Mouse (Mus musculus) C2C12 (cell line): ENCODE results near the gene Slc25a39. TPM values are rescaled to one million over a fixed set of nuclear protein-coding genes. Genes with fewer than 3 reads are reported as not detected.

Source experiments
- H3K27me3 ChIP-seq: one replicate; pipeline ENCODE4 v1.6.1; 2011; ENCODE audit not compliant: control insufficient read depth, insufficient read depth, insufficient read length
- H3K36me3 ChIP-seq: one replicate; pipeline ENCODE4 v1.6.1; 2011; ENCODE audit not compliant: control insufficient read depth, insufficient read depth
- H3K4me3 ChIP-seq: one replicate; pipeline ENCODE4 v1.5.1; 2011; ENCODE audit warnings: mild to moderate bottlenecking, control low read depth; ENCODE audit not compliant: poor library complexity, insufficient read depth, severe bottlenecking
- H3K79me2 ChIP-seq: one replicate; pipeline ENCODE4 v1.6.1; 2011; ENCODE audit not compliant: control insufficient read depth, insufficient read depth
- H3K79me3 ChIP-seq: one replicate; pipeline ENCODE4 v1.6.1; 2011; ENCODE audit warnings: low read depth, control low read depth
- H3ac ChIP-seq: one replicate; pipeline ENCODE3; 2011; ENCODE audit warnings: low read depth; ENCODE audit not compliant: control insufficient read depth, insufficient read length
- CEBPB ChIP-seq: IDR thresholded peaks from one replicate; pipeline ENCODE4 v1.6.1; 2011; ENCODE audit warnings: low read depth, mild to moderate bottlenecking, control low read depth, moderate library complexity
- CTCF ChIP-seq: IDR thresholded peaks from one replicate; pipeline ENCODE4 v1.5.1; 2011; ENCODE audit not compliant: control insufficient read depth, insufficient read depth, insufficient read length
- FOSL1 ChIP-seq: IDR thresholded peaks from one replicate; pipeline ENCODE4 v1.8.0; 2011; ENCODE audit warnings: mild to moderate bottlenecking, low read length; ENCODE audit not compliant: poor library complexity, insufficient read depth, severe bottlenecking
- MAX ChIP-seq: IDR thresholded peaks from one replicate; pipeline ENCODE4 v1.6.1; 2011; ENCODE audit warnings: mild to moderate bottlenecking, control low read depth
- MYOD1 ChIP-seq: IDR thresholded peaks from one replicate; pipeline ENCODE4 v1.6.1; 2011; ENCODE audit warnings: low read depth; ENCODE audit not compliant: control insufficient read depth, insufficient read length
- MYOG ChIP-seq: IDR thresholded peaks from one replicate; pipeline ENCODE4 v1.6.1; 2011; ENCODE audit not compliant: control insufficient read depth, insufficient read length; ENCODE audit errors: extremely low read depth
- USF1 ChIP-seq: IDR thresholded peaks from one replicate; pipeline ENCODE4 v1.6.1; 2011; ENCODE audit warnings: low read depth, mild to moderate bottlenecking, control low read depth, moderate library complexity
- polyA plus RNA-seq: library from polyadenylated mRNA; unstranded; fragments of >200 nt; fragmentation: generic; extraction: Trizol; gene quantifications from one replicate; pipeline ENCODE4 v1.2.1, GENCODE M21; 2012; ENCODE audit warnings: missing spikeins

Slc25a39 gene
- polyA plus RNA-seq, 1 experiment: 174 TPM

GRCm38 (mm10) chr11:102396263-102396662 is 11.5 kb downstream of the Slc25a39 start:
- Histone ChIP-seq H3K4me3 (no peak overlapping the region), H3K27me3 (no peaks in the 10 kb centered on the region)
- TF ChIP-seq MYOD1 (no peak), MAX (no peak), USF1 (no peak), CEBPB (no peak), MYOG (no peak), CTCF (no peak), FOSL1 (no peak)

GRCm38 (mm10) chr11:102395250-102395649 is 12.5 kb downstream of the Slc25a39 start:
- TF ChIP-seq USF1 (peak; percentile 54), FOSL1 (no peak)
- Histone ChIP-seq H3K36me3 (no peaks in the 10 kb centered on the region), H3ac (no peak overlapping the region), H3K4me3 (no peak overlapping the region), H3K79me2 (no peaks in the 10 kb centered on the region), H3K27me3 (peaks cover 3% of the 10 kb centered on the region), H3K79me3 (no peaks in the 10 kb centered on the region)

More at GRCm38 (mm10) chr11:102396263-102396662, 11.5 kb downstream of the Slc25a39 start:
- Histone ChIP-seq H3K36me3 (no peaks in the 10 kb centered on the region), H3K79me2 (no peaks in the 10 kb centered on the region), H3K79me3 (no peaks in the 10 kb centered on the region), H3ac (no peak overlapping the region)

- Histone ChIP-seq H3ac (no peak overlapping the region), H3K79me2 (no peaks in the 10 kb centered on the region), H3K79me3 (no peaks in the 10 kb centered on the region), H3K4me3 (no peak overlapping the region), H3K36me3 (no peaks in the 10 kb centered on the region), H3K27me3 (peaks cover 4% of the 10 kb centered on the region)
- TF ChIP-seq MAX (no peak), MYOD1 (peak; percentile 100)
Measured at GRCm38 (mm10) chr11:102394421-102395124, 13.2 kb downstream of the Slc25a39 start.

GRCm38 (mm10) chr11:102393719-102394420 is 13.9 kb downstream of the Slc25a39 start:
- Histone ChIP-seq H3K27me3 (peaks cover 4% of the 10 kb centered on the region), H3K36me3 (no peaks in the 10 kb centered on the region), H3ac (no peak overlapping the region), H3K79me2 (no peaks in the 10 kb centered on the region), H3K4me3 (no peak overlapping the region), H3K79me3 (no peaks in the 10 kb centered on the region)
- no peak for TF ChIP-seq CTCF
- TF ChIP-seq MAX: no peak

- no peaks in the 10 kb centered on the region for H3K79me2 ChIP-seq
- no peak for TF ChIP-seq USF1
- no peak for TF ChIP-seq MYOD1
- TF ChIP-seq CEBPB: no peak
- TF ChIP-seq CTCF: no peak
- TF ChIP-seq MAX: no peak
- no peak for TF ChIP-seq MYOG
- TF ChIP-seq FOSL1: no peak
- peaks cover 4% of the 10 kb centered on the region for H3K27me3 ChIP-seq
- no peak within 1 kb of the TSS for H3K4me3 ChIP-seq
- no peaks in the 10 kb centered on the region for H3K79me3 ChIP-seq
- no peak within 1 kb of the TSS for H3ac ChIP-seq
- H3K36me3 ChIP-seq: no peaks in the 10 kb centered on the region
Measured at GRCm38 (mm10) chr11:102393238-102393634, 14.5 kb downstream of the Slc25a39 start, which contains the start of gene Rundc3a. TSS of gene Rundc3a (plus strand) at chr11:102393403.
